Mouse (Mus musculus) CH12.LX (cell line): ENCODE measurements at regions not wholly inside any gene's neighbourhood (a gene's known extent, or its start where the extent isn't known, plus 50 kb on each side); places are given as distances from the start of the nearest gene placed in this dataset.

ENCODE experiments used
- CTCF ChIP-seq, 2 experiments: IDR thresholded peaks in 1 of 2; conservative IDR thresholded peaks in 1 of 2; 2 replicates each; pipeline ENCODE4 v1.5.1; 2011 to 2012; ENCODE audit warnings: low read depth in 2 of 2, low read length in 2 of 2, improper control_type of control experiment in 1 of 2, inconsistent platforms in 1 of 2, mild to moderate bottlenecking in 1 of 2, moderate library complexity in 1 of 2
- EP300 ChIP-seq: IDR thresholded peaks from 2 replicates; pipeline ENCODE4 v1.6.1; 2011; ENCODE audit warnings: low read length, improper control_type of control experiment
- HCFC1 ChIP-seq: IDR thresholded peaks from 2 replicates; pipeline ENCODE4 v1.6.1; 2012; ENCODE audit warnings: low read depth, mild to moderate bottlenecking, inconsistent platforms, low read length, improper control_type of control experiment
- MXI1 ChIP-seq: IDR thresholded peaks from 2 replicates; pipeline ENCODE4 v1.6.1; 2011; ENCODE audit warnings: mild to moderate bottlenecking, low read depth, low read length, improper control_type of control experiment
- PAX5 ChIP-seq: IDR thresholded peaks from 2 replicates; pipeline ENCODE4 v1.6.1; 2012; ENCODE audit warnings: low read length, inconsistent platforms, mixed read lengths
- POLR2A ChIP-seq: IDR thresholded peaks from 2 replicates; pipeline ENCODE4 v1.6.1; 2011; ENCODE audit warnings: low read depth, mild to moderate bottlenecking, improper control_type of control experiment, low read length
- SIN3A ChIP-seq: IDR thresholded peaks from 2 replicates; pipeline ENCODE4 v1.6.1; 2012; ENCODE audit warnings: low read length, improper control_type of control experiment, inconsistent platforms
- ZNF384 ChIP-seq: IDR thresholded peaks from 2 replicates; pipeline ENCODE4 v1.6.1; 2012; ENCODE audit warnings: low read depth, low read length, improper control_type of control experiment, inconsistent platforms

GRCm38 (mm10) chr1:147223232-147223925, 728.8 kb downstream of the Brinp3 start:
- no peak for TF ChIP-seq EP300
- no peak for TF ChIP-seq ZNF384
- no peak for TF ChIP-seq MXI1
- no peak for TF ChIP-seq POLR2A
- peak in 1 of 2 experiments; percentile 58; a peak in 2 of 4 replicates for TF ChIP-seq CTCF (conservative IDR thresholded peaks at IDR 0.05 in 1 of 2, IDR thresholded peaks at IDR 0.05 in 1 of 2; ENCODE audit: low read depth in 2 of 2, low read length in 2 of 2)
- TF ChIP-seq HCFC1 = no peak
- TF ChIP-seq SIN3A = no peak
- no peak for TF ChIP-seq PAX5
